Mouse (Mus musculus): Measurements from ENCODE around the gene Mex3a. TPM values are rescaled to one million over a fixed set of nuclear protein-coding genes. Genes with fewer than 3 reads are reported as not detected.

Gene Mex3a
- total and polyA plus RNA-seq, 3 experiments: 1.1 to 4.9 (median 2.5) TPM

GRCm38 (mm10) chr3:88483621-88484020 lies 48.6 kb upstream of the Mex3a start (continued):
- no peak for TF ChIP-seq CHD1 (IDR thresholded peaks at IDR 0.05; ENCODE audit: low read depth, low read length)
- TF ChIP-seq ZNF384 (IDR thresholded peaks at IDR 0.05; ENCODE audit: low read depth, low read length): no peak
- no peak for TF ChIP-seq PAX5 (IDR thresholded peaks at IDR 0.05; ENCODE audit: low read length)
- no peak for TF ChIP-seq JUN (IDR thresholded peaks at IDR 0.05; ENCODE audit: insufficient read depth, low read depth, low read length)
- no peak for TF ChIP-seq CHD2 (IDR thresholded peaks at IDR 0.05; ENCODE audit: low read length)
- TF ChIP-seq MAFK (IDR thresholded peaks at IDR 0.05; ENCODE audit: insufficient replicate concordance, low read length): no peak
- TF ChIP-seq USF1 (IDR thresholded peaks at IDR 0.05; ENCODE audit: low read depth, low read length): no peak
- TF ChIP-seq HCFC1 (IDR thresholded peaks at IDR 0.05; ENCODE audit: low read depth, low read length): peak; percentile 30; the same call in 1 of the 2 replicates
- peak; percentile 93 for TF ChIP-seq CTCF (conservative IDR thresholded peaks at IDR 0.05 in 1 of 2, IDR thresholded peaks at IDR 0.05 in 1 of 2; ENCODE audit: low read depth in 2 of 2, low read length in 2 of 2)
- 0 out of 2 replicates have a peak, but pooled peaks have one; percentile 20 for TF ChIP-seq NRF1 (IDR thresholded peaks at IDR 0.05; ENCODE audit: low read depth, low read length)
- TF ChIP-seq ZKSCAN1 (IDR thresholded peaks at IDR 0.05; ENCODE audit: borderline replicate concordance, low read depth, low read length): no peak
- TF ChIP-seq UBTF (IDR thresholded peaks at IDR 0.05; ENCODE audit: low read depth, low read length): no peak
- peak; percentile 51; the same call in 1 of the 2 replicates for TF ChIP-seq TCF12 (IDR thresholded peaks at IDR 0.05; ENCODE audit: low read depth, low read length)
- TF ChIP-seq BHLHE40 (IDR thresholded peaks at IDR 0.05; ENCODE audit: low read depth, low read length): 0 out of 2 replicates have a peak, but pooled peaks have one; percentile 12
- no peak for TF ChIP-seq GABPA (IDR thresholded peaks at IDR 0.05; ENCODE audit: insufficient replicate concordance, low read depth, low read length)
- TF ChIP-seq MXI1 (IDR thresholded peaks at IDR 0.05; ENCODE audit: low read depth, low read length): peak; percentile 88

GRCm38 (mm10) chr3:88484597-88485316 lies 47.4 kb upstream of the Mex3a start:
- no peaks in the 10 kb centered on the region for H3K9me3 ChIP-seq (replicated peaks; ENCODE audit: low read length)
- no peaks in the 10 kb centered on the region for H3K79me2 ChIP-seq (replicated peaks; ENCODE audit: control insufficient read depth, extremely low read depth, insufficient read depth, poor library complexity, severe bottlenecking)
- H3K27me3 ChIP-seq (replicated peaks): peaks cover 11% of the 10 kb centered on the region
- H3K9ac ChIP-seq (ENCODE audit: insufficient read depth, low read depth): no peak overlapping the region
- H3K4me1 ChIP-seq (ENCODE audit: control insufficient read depth in 1 of 2, insufficient read depth in 2 of 2): peaks cover 11 to 18% of the 10 kb centered on the region in 2 experiments
- peaks cover 34 to 55% of the 10 kb centered on the region in 2 experiments for H3K36me3 ChIP-seq (replicated peaks in 1 of 2; ENCODE audit: control insufficient read depth in 1 of 2, insufficient read depth in 1 of 2, low read length in 1 of 2)
- dilution Hi-C loops (cut with MboI; ENCODE audit: extremely low pct_ligation_motif_present, extremely low pct_unique_long_range_greater_than_20kb, low sequenced_read_pairs) (no loop called here), in situ Hi-C loops (cut with MboI; ENCODE audit: low pct_ligation_motif_present, low pct_unique_long_range_greater_than_20kb, low sequenced_read_pairs) (loop anchor here (5.0 kb wide), 1 partner anchor 38 kb away; no protein-coding TSS in a partner anchor)
- H3K4me3 ChIP-seq (replicated peaks in 1 of 3; ENCODE audit: low read depth in 2 of 3, low read length in 2 of 3, poor library complexity in 1 of 3): no peak overlapping the region
- H3K4me2 ChIP-seq (ENCODE audit: insufficient read depth, low read depth, poor library complexity, severe bottlenecking): no peak overlapping the region
- no peak for TF ChIP-seq MEF2A (IDR thresholded peaks at IDR 0.05; ENCODE audit: borderline replicate concordance, low read depth, low read length)
- no peak for TF ChIP-seq MYC (IDR thresholded peaks at IDR 0.05; ENCODE audit: low read depth, low read length)
- TF ChIP-seq CHD1 (IDR thresholded peaks at IDR 0.05; ENCODE audit: low read depth, low read length): no peak
- no peak for TF ChIP-seq ZKSCAN1 (IDR thresholded peaks at IDR 0.05; ENCODE audit: borderline replicate concordance, low read depth, low read length)
- TF ChIP-seq BHLHE40 (IDR thresholded peaks at IDR 0.05; ENCODE audit: low read depth, low read length): no peak
- no peak for TF ChIP-seq SMC3 (IDR thresholded peaks at IDR 0.05; ENCODE audit: low read depth, low read length)
- no peak for TF ChIP-seq CTCF (conservative IDR thresholded peaks at IDR 0.05 in 1 of 2, IDR thresholded peaks at IDR 0.05 in 1 of 2; ENCODE audit: low read depth in 2 of 2, low read length in 2 of 2)
- no peak for TF ChIP-seq ZNF384 (IDR thresholded peaks at IDR 0.05; ENCODE audit: low read depth, low read length)
- TF ChIP-seq HCFC1 (IDR thresholded peaks at IDR 0.05; ENCODE audit: low read depth, low read length): no peak
- H3K27ac ChIP-seq (ENCODE audit: insufficient read depth, low read depth): no peak overlapping the region
- DNase-seq (ENCODE audit: extremely low read depth): no peak

All from CH12.LX (cell line).